ENCODE assay signal across 8 mouse cellular contexts in genomic region chr1:153185828-153186803, GRCm38 (mm10). TPM values are rescaled to one million over a fixed set of nuclear protein-coding genes. Genes with fewer than 3 reads are reported as not detected.
DNase-seq lines count a peak whose midpoint lies in the region; ATAC-seq and TF ChIP-seq lines count a peak whose summit lies in the region.
"Had no signal": no experiment of that assay in that cellular context is flagged by ENCODE, and none has a peak within 500 bp of the region (broad histone marks: within the 10 kb centered on the region; RNA-seq: fewer than 3 reads in every experiment).

Lamc2 (minus strand) TSS chr1:153186447.

- H3K9ac ChIP-seq in ES-E14 (ENCODE audit: insufficient read depth, low read depth, low read length, poor library complexity, severe bottlenecking): peak within 1 kb of the TSS; percentile 58
- H3K9ac ChIP-seq in forebrain, embryonic 13.5 days: peak within 1 kb of the TSS; percentile 58
- H3K9ac ChIP-seq in liver, postnatal 0 days (replicated peaks): no peak within 1 kb of the TSS

- DNase-seq in ES-E14 (ENCODE audit: low read depth, low spot score): no peak
- peak; percentile 10 to 51 for DNase-seq in adrenal gland, postnatal 36 days
- DNase-seq in kidney, adult 18-20 months: peak; percentile 51
- peak; percentile 22 for DNase-seq in liver, postnatal 0 days
- peak; percentile 38 for DNase-seq in retina, postnatal 1 day
- DNase-seq in gastrocnemius, postnatal 4 days (ENCODE audit: low spot score in 2 of 2): no peak

- peaks cover 4 to 6% of the 10 kb centered on the region in 2 experiments; a peak in 3 of 4 replicates for H3K4me1 ChIP-seq in ES-E14 (ENCODE audit: control insufficient read depth in 2 of 2, insufficient read depth in 2 of 2, low read length in 2 of 2, poor library complexity in 1 of 2)
- peaks cover 17% of the 10 kb centered on the region for H3K4me1 ChIP-seq in forebrain, embryonic 13.5 days
- peaks cover 6% of the 10 kb centered on the region for H3K4me1 ChIP-seq in liver, postnatal 0 days (ENCODE audit: insufficient read depth)

- H3K27ac ChIP-seq in ES-E14 (ENCODE audit: insufficient read depth, low read depth, low read length, poor library complexity, severe bottlenecking): no peak within 1 kb of the TSS
- no peak within 1 kb of the TSS for H3K27ac ChIP-seq in forebrain, embryonic 13.5 days
- H3K27ac ChIP-seq in liver, postnatal 0 days (ENCODE audit: low read depth): no peak within 1 kb of the TSS

- ATAC-seq in forebrain, embryonic 13.5 days: peak; percentile 63
- peak; percentile 38 for ATAC-seq in liver, postnatal 0 days

- no peaks in the 10 kb centered on the region for H3K9me3 ChIP-seq in ES-E14 (ENCODE audit: control insufficient read depth, insufficient read depth, low read depth, low read length)
- H3K9me3 ChIP-seq in forebrain, embryonic 13.5 days (replicated peaks): no peaks in the 10 kb centered on the region
- no peaks in the 10 kb centered on the region for H3K9me3 ChIP-seq in liver, postnatal 0 days (ENCODE audit: low read length)

- in situ Hi-C loops in ES-E14 (cut with MboI; ENCODE audit: low sequenced_read_pairs in 2 of 2, unreplicated experiment in 2 of 2): no loop called here

- no peak for TF ChIP-seq CTCF in liver, postnatal 0 days (IDR thresholded peaks at IDR 0.05; ENCODE audit: low read depth)

- peaks cover 51% of the 10 kb centered on the region for H3K27me3 ChIP-seq in forebrain, embryonic 13.5 days
- H3K27me3 ChIP-seq in liver, postnatal 0 days (ENCODE audit: insufficient read depth, low read length): peaks cover 28% of the 10 kb centered on the region

- H3K4me3 ChIP-seq in ES-E14 (ENCODE audit: insufficient read depth in 1 of 2, low read depth in 1 of 2, low read length in 2 of 2, poor library complexity in 1 of 2, severe bottlenecking in 1 of 2): peak within 1 kb of the TSS; percentile 66 to 72
- H3K4me3 ChIP-seq in forebrain, embryonic 13.5 days: peak within 1 kb of the TSS; percentile 45
- peak within 1 kb of the TSS; percentile 33 for H3K4me3 ChIP-seq in liver, postnatal 0 days (ENCODE audit: low read depth, low read length)
- H3K4me3 ChIP-seq: erythroblast, embryonic 14.5 days had no signal

- H3K4me2 ChIP-seq in forebrain, embryonic 13.5 days: peak within 1 kb of the TSS; percentile 87
- H3K4me2 ChIP-seq in liver, postnatal 0 days (ENCODE audit: low read depth, low read length): peak within 1 kb of the TSS; percentile 67

- no peaks in the 10 kb centered on the region for H3K36me3 ChIP-seq in ES-E14 (ENCODE audit: control insufficient read depth, insufficient read depth, low read length, poor library complexity, severe bottlenecking)
- H3K36me3 ChIP-seq in forebrain, embryonic 13.5 days (ENCODE audit: poor library complexity, severe bottlenecking): no peaks in the 10 kb centered on the region
- H3K36me3 ChIP-seq in liver, postnatal 0 days (replicated peaks; ENCODE audit: insufficient read depth, low read length): no peaks in the 10 kb centered on the region

- TF ChIP-seq EP300 in liver, postnatal 0 days (IDR thresholded peaks at IDR 0.05; ENCODE audit: low read depth): no peak

- WGBS in forebrain, embryonic 13.5 days: 4% methylated on average over 34 of the region's 46 CpGs
- 5% methylated on average over 34 of the region's 46 CpGs for WGBS in liver, postnatal 0 days (ENCODE audit: insufficient replicate concordance)

TF ChIP-seq in ES-E14, 5 proteins besides CTCF, POLR2A, EP300 and RAD21:
- TF ChIP-seq CHD2 (IDR thresholded peaks at IDR 0.05; ENCODE audit: low read depth, low read length) (no peak), HCFC1 (IDR thresholded peaks at IDR 0.05; ENCODE audit: borderline replicate concordance, insufficient read depth, low read length) (peak; percentile 57; the same call in 1 of the 2 replicates), ZC3H11A (IDR thresholded peaks at IDR 0.05; ENCODE audit: borderline replicate concordance, low read depth, low read length) (0 out of 2 replicates have a peak, but pooled peaks have one; percentile 6), ZNF384 (IDR thresholded peaks at IDR 0.05; ENCODE audit: low read depth, low read length) (no peak), MAFK (IDR thresholded peaks at IDR 0.05; ENCODE audit: insufficient read depth, low read depth, low read length) (no peak)

RNA-seq across cellular contexts. Expression of gene Lamc2, which starts in this region (rescaled TPM):
- 24.3 and 36.2 TPM in 2 replicates for total RNA-seq in ES-E14 (2012; rRNA removed)
- 1 to 10 TPM; 1.0 to 2.8 TPM for total RNA-seq in adrenal gland, postnatal 36 days (2021)
- polyA plus RNA-seq in forebrain, embryonic 13.5 days (2015; fragmentation: Nextera tagmentation; extraction: Ambion mirVana): 0.14 and 0.67 TPM in 2 replicates
- 0.34 and 0.45 TPM in 2 replicates for polyA plus RNA-seq in liver, postnatal 0 days (2015; fragmentation: Nextera tagmentation; extraction: Ambion mirVana)
- 1 to 10 TPM; 2.1 to 2.9 TPM for total RNA-seq in gastrocnemius, postnatal 4 days (2021)

Comparison
In these comparisons a context has a peak if more than half of its experiments do, and no peak if none do; other contexts are left out.
1. Peak in ATAC-seq, H3K4me3 ChIP-seq, H3K9ac ChIP-seq and H3K4me2 ChIP-seq in forebrain, embryonic 13.5 days; RNA of the gene not detected or under 1 TPM.
2. Peak in DNase-seq, ATAC-seq, H3K4me3 ChIP-seq and H3K4me2 ChIP-seq in liver, postnatal 0 days; RNA of the gene not detected or under 1 TPM.
3. DNase-seq: peak in adrenal gland, postnatal 36 days (2 of 2), kidney, adult 18-20 months (single experiment) and retina, postnatal 1 day (single experiment); none in ES-E14 (single experiment) and gastrocnemius, postnatal 4 days (0 of 2).
4. Peak in every context shown above with its lines, with median percentiles within 50 percentile points of each other: H3K4me3 ChIP-seq.